27 mouse cellular contexts compared by ENCODE assay signal in genomic region chr17:6153581-6153980, GRCm38 (mm10). TPM values are rescaled to one million over a fixed set of nuclear protein-coding genes. Genes with fewer than 3 reads are reported as not detected.
A peak's percentile ranks its signal among the peaks of the same experiment; 100 is the strongest.
DNase-seq lines count a peak whose midpoint lies in the region; ATAC-seq lines count a peak whose summit lies in the region.
"Had no signal": no experiment of that assay in that cellular context is flagged by ENCODE, and none has a peak within 500 bp of the region (broad histone marks: within the 10 kb centered on the region; RNA-seq: fewer than 3 reads in every experiment).

No protein-coding gene starts in this region.

- WGBS in intestine, embryonic 14.5 days, result 79% methylated on average over 4 of the region's 4 CpGs
- 79% methylated on average over 4 of the region's 4 CpGs for WGBS in intestine, embryonic 16.5 days

- no peaks in the 10 kb centered on the region for H3K27me3 ChIP-seq in intestine, embryonic 14.5 days (replicated peaks; ENCODE audit: control insufficient read depth, insufficient read depth, low read length)
- H3K27me3 ChIP-seq in intestine, embryonic 16.5 days (replicated peaks; ENCODE audit: control insufficient read depth, insufficient read depth, low read length), result no peaks in the 10 kb centered on the region
- H3K27me3 ChIP-seq: CH12.LX; hindbrain, embryonic 12.5 days; midbrain, embryonic 12.5 days; stomach, embryonic 15.5 days had no signal

- no peak overlapping the region for H3K9ac ChIP-seq in intestine, embryonic 14.5 days (ENCODE audit: low read length)
- no peak overlapping the region for H3K9ac ChIP-seq in intestine, embryonic 16.5 days (ENCODE audit: low read depth, low read length)
- H3K9ac ChIP-seq: hindbrain, embryonic 12.5 days; liver, embryonic 14.5 days; lung, embryonic 14.5 days; midbrain, embryonic 12.5 days; stomach, embryonic 15.5 days had no signal

- no peak overlapping the region for H3K4me3 ChIP-seq in intestine, embryonic 14.5 days (ENCODE audit: low read depth, low read length)
- no peak overlapping the region for H3K4me3 ChIP-seq in intestine, embryonic 16.5 days (ENCODE audit: low read length)
- H3K4me3 ChIP-seq: hindbrain, embryonic 12.5 days; midbrain, embryonic 12.5 days; myocyte; stomach, embryonic 15.5 days had no signal

- H3K9me3 ChIP-seq in intestine, embryonic 14.5 days (ENCODE audit: control insufficient read depth, low read length), result no peaks in the 10 kb centered on the region
- H3K9me3 ChIP-seq in intestine, embryonic 16.5 days (ENCODE audit: control insufficient read depth, low read length), result no peaks in the 10 kb centered on the region
- H3K9me3 ChIP-seq: hindbrain, embryonic 12.5 days; midbrain, embryonic 12.5 days; stomach, embryonic 15.5 days had no signal

- no peak overlapping the region for H3K4me2 ChIP-seq in intestine, embryonic 14.5 days (ENCODE audit: low read length)
- H3K4me2 ChIP-seq in intestine, embryonic 16.5 days (ENCODE audit: low read depth, low read length), result no peak overlapping the region
- H3K4me2 ChIP-seq: heart, embryonic 11.5 days; hindbrain, embryonic 12.5 days; lung, embryonic 14.5 days; midbrain, embryonic 12.5 days; stomach, embryonic 15.5 days had no signal

- DNase-seq in intestine, embryonic 14.5 days (ENCODE audit: low spot score), result peak; percentile 10
- peak; percentile 37 for DNase-seq in T-cell, adult 2 months (ENCODE audit: low spot score)
- peak; percentile 35 to 52 for DNase-seq in thymus, postnatal 36 days
- no peak for DNase-seq in kidney, postnatal 14 days
- DNase-seq in kidney, postnatal 36 days, result no peak
- no peak for DNase-seq in embryo, embryonic 10.5 days (ENCODE audit: low spot score)
- DNase-seq: adrenal gland, postnatal 25 days; cerebellum, adult 8-10 months; gastrocnemius, postnatal 14 days; heart, postnatal 36 days; kidney, adult 8-10 months; layer of hippocampus, adult 9-11 months; liver; lung, embryonic 14.5 days; retina, postnatal 1 day; right cerebral cortex, postnatal 14 days had no signal

- H3K27ac ChIP-seq in intestine, embryonic 14.5 days (ENCODE audit: low read depth), result no peak overlapping the region
- H3K27ac ChIP-seq in intestine, embryonic 16.5 days (ENCODE audit: low read length), result no peak overlapping the region
- H3K27ac ChIP-seq: hindbrain, embryonic 12.5 days; kidney, postnatal 0 days; liver, embryonic 14.5 days; midbrain, embryonic 12.5 days; stomach, embryonic 15.5 days had no signal

- no peak for ATAC-seq in intestine, embryonic 14.5 days (replicated peaks; ENCODE audit: low FRiP score, low TSS enrichment, low read depth)
- no peak for ATAC-seq in intestine, embryonic 16.5 days
- ATAC-seq in neutrophil, adult 5-6 weeks (ENCODE audit: extremely low read depth, insufficient number of reproducible peaks, low FRiP score, poor library complexity, severe bottlenecking), result 0 out of 2 replicates have a peak, but pooled peaks have one; percentile 16
- ATAC-seq: forebrain, embryonic 14.5 days had no signal

- no peaks in the 10 kb centered on the region for H3K4me1 ChIP-seq in intestine, embryonic 14.5 days (replicated peaks; ENCODE audit: control insufficient read depth, insufficient read depth, low read length)
- H3K4me1 ChIP-seq in intestine, embryonic 16.5 days (ENCODE audit: control insufficient read depth, insufficient read depth, low read length), result no peaks in the 10 kb centered on the region
- H3K4me1 ChIP-seq: hindbrain, embryonic 12.5 days; midbrain, embryonic 12.5 days; stomach, embryonic 15.5 days had no signal

- H3K36me3 ChIP-seq in intestine, embryonic 14.5 days (ENCODE audit: control insufficient read depth, insufficient read depth, low read length), result no peaks in the 10 kb centered on the region
- no peaks in the 10 kb centered on the region for H3K36me3 ChIP-seq in intestine, embryonic 16.5 days (ENCODE audit: control insufficient read depth, insufficient read depth, low read length)
- H3K36me3 ChIP-seq: hindbrain, embryonic 12.5 days; midbrain, embryonic 12.5 days; stomach, embryonic 15.5 days had no signal

RNA-seq across cellular contexts. Expression of gene Tulp4, which starts 47.3 kb away (rescaled TPM):
- polyA plus RNA-seq in intestine, embryonic 14.5 days (2014; fragmentation: Nextera tagmentation; extraction: Ambion mirVana), result 83.6 and 86.3 TPM in 2 replicates
- 60.1 and 79.1 TPM in 2 replicates for polyA plus RNA-seq in intestine, embryonic 16.5 days (2015; fragmentation: Nextera tagmentation; extraction: Ambion mirVana)
- 45.7 and 57.0 TPM in 2 replicates for total RNA-seq in neutrophil, adult 5-6 weeks (2017)

Comparison
In these comparisons a context has a peak if more than half of its experiments do, and no peak if none do; other contexts are left out.
1. DNase-seq: peak in intestine, embryonic 14.5 days (single experiment), T-cell, adult 2 months (single experiment) and thymus, postnatal 36 days (2 of 2); none in kidney, postnatal 14 days (single experiment), kidney, postnatal 36 days (0 of 2) and embryo, embryonic 10.5 days (single experiment).